Mouse (Mus musculus): ENCODE results near the gene A930033H14Rik. TPM values are rescaled to one million over a fixed set of nuclear protein-coding genes. Genes with fewer than 3 reads are reported as not detected.

Gene A930033H14Rik
- polyA plus RNA-seq, 1 experiment from 2014 or later, result 3.1 TPM

Other genes with a start within 250 kb of the A930033H14Rik start
- gene Rhobtb1, start 61.7 kb downstream of the A930033H14Rik start, polyA plus RNA-seq (2015; fragmentation: Nextera tagmentation; extraction: Ambion mirVana), result 35.5 and 36.7 TPM in 2 replicates
- gene Cdk1, start 139.8 kb upstream of the A930033H14Rik start, polyA plus RNA-seq (2015; fragmentation: Nextera tagmentation; extraction: Ambion mirVana), result 396 and 444 TPM in 2 replicates
- 26.2 and 28.0 TPM in 2 replicates for gene Ank3, start 185.7 kb upstream of the A930033H14Rik start, polyA plus RNA-seq (2015; fragmentation: Nextera tagmentation; extraction: Ambion mirVana)

Measured in limb, embryonic 13.5 days (tissue).